Mouse (Mus musculus): Measurements from ENCODE around the gene Cd48. TPM values are rescaled to one million over a fixed set of nuclear protein-coding genes. Genes with fewer than 3 reads are reported as not detected.
"Not testable (repeated sequence)": the region's sequence is repeated elsewhere in the genome, so short reads cannot be mapped to it uniquely, and the experiment has no call there.

Gene Cd48
- total RNA-seq, 2 experiments from 2014 or later, result 1.8 to 2.3 TPM

GRCm38 (mm10) chr1:171687320-171687719 lies 5.5 kb downstream of the Cd48 start:
- intact Hi-C loops (cut with DNase I), result no loop called here
- no peak for DNase-seq

- intact Hi-C loops (cut with DNase I), result no loop called here
- no peak for DNase-seq
Observed at GRCm38 (mm10) chr1:171693918-171694317, 12.1 kb downstream of the Cd48 start.

- peak; percentile 18 to 30 for DNase-seq
- intact Hi-C loops (cut with DNase I), result no loop called here
Observed at GRCm38 (mm10) chr1:171698983-171699382, 17.2 kb downstream of the Cd48 start.

GRCm38 (mm10) chr1:171713736-171714135 lies 31.9 kb downstream of the Cd48 start:
- DNase-seq; intact Hi-C loops (cut with DNase I): not testable (repeated sequence)

GRCm38 (mm10) chr1:171715434-171715833 lies 33.6 kb downstream of the Cd48 start:
- intact Hi-C loops (cut with DNase I), result no loop called here
- no peak for DNase-seq

- intact Hi-C loops (cut with DNase I), result no loop called here
- no peak for DNase-seq
Observed at GRCm38 (mm10) chr1:171716232-171716631, 34.4 kb downstream of the Cd48 start.

- intact Hi-C loops (cut with DNase I), result no loop called here
- no peak for DNase-seq
Observed at GRCm38 (mm10) chr1:171731195-171731594, 49.4 kb downstream of the Cd48 start.

- DNase-seq, result no peak
Observed at GRCm38 (mm10) chr1:171734898-171735297, 53.1 kb downstream of the Cd48 start.

GRCm38 (mm10) chr1:171748127-171748969 lies 66.5 kb downstream of the Cd48 start:
- intact Hi-C loops (cut with DNase I), result no loop called here
- no peak for DNase-seq

More at GRCm38 (mm10) chr1:171734898-171735297, 53.1 kb downstream of the Cd48 start:
- intact Hi-C loops (cut with DNase I), result no loop called here

Small RNAs within 50 kb of the gene (microRNA-seq; reads per million reads assigned to microRNA genes)
- gene Mir7683, result 0 reads per million in 2 experiments

Other genes with a start within 250 kb of the Cd48 start
- 10 to 100 TPM; 59.4 to 65.1 TPM for gene F11r, start 244.5 kb upstream of the Cd48 start, total RNA-seq (2021)
- gene Alyref2, start 178.5 kb upstream of the Cd48 start, total RNA-seq (2021), result 1 to 10 TPM; 4.4 to 4.5 TPM
- not detected for gene Itln1, start 146.7 kb upstream of the Cd48 start, total RNA-seq (2021)
- gene Cd244a, start 122.8 kb upstream of the Cd48 start, total RNA-seq (2021), result under 1 TPM; 0.10 to 0.20 TPM
- under 1 TPM; 0.17 to 0.22 TPM for gene Ly9, start 74.6 kb upstream of the Cd48 start, total RNA-seq (2021)
- gene Slamf7, start 29.0 kb upstream of the Cd48 start, total RNA-seq (2021), result under 1 TPM in 1 of 2 experiments, not detected in 1; 0.29 TPM
- under 1 TPM; 0.32 to 0.38 TPM for gene Slamf1, start 85.1 kb downstream of the Cd48 start, total RNA-seq (2021)
- 1 to 10 TPM; 1.8 to 2.5 TPM for gene Cd84, start 157.7 kb downstream of the Cd48 start, total RNA-seq (2021)
- under 1 TPM; 0.10 to 0.17 TPM for gene Gm10521, start 213.7 kb downstream of the Cd48 start, total RNA-seq (2021)
- under 1 TPM; 0.42 to 0.84 TPM for gene Slamf6, start 235.5 kb downstream of the Cd48 start, total RNA-seq (2021)